ENCODE assay signal across 8 mouse cellular contexts in genomic region chr11:97987551-97988526, GRCm38 (mm10). TPM values are rescaled to one million over a fixed set of nuclear protein-coding genes. Genes with fewer than 3 reads are reported as not detected.
DNase-seq lines count a peak whose midpoint lies in the region; ATAC-seq and TF ChIP-seq lines count a peak whose summit lies in the region.

No protein-coding gene starts in this region.

- peak overlapping the region; percentile 53; the same call in 1 of the 2 replicates for H3K4me2 ChIP-seq in CH12.LX (ENCODE audit: insufficient read depth, low read depth, poor library complexity, severe bottlenecking)
- H3K4me2 ChIP-seq in forebrain, embryonic 12.5 days = peak overlapping the region; percentile 60
- peak overlapping the region; percentile 96 for H3K4me2 ChIP-seq in heart, postnatal 0 days (ENCODE audit: low read depth, low read length)
- H3K4me2 ChIP-seq in liver, embryonic 16.5 days (ENCODE audit: low read depth, low read length) = peak overlapping the region; percentile 92
- peak overlapping the region; percentile 81 for H3K4me2 ChIP-seq in neural tube, embryonic 13.5 days

- peak; percentile 50 to 99 for TF ChIP-seq CTCF in CH12.LX (conservative IDR thresholded peaks at IDR 0.05 in 1 of 2, IDR thresholded peaks at IDR 0.05 in 1 of 2; ENCODE audit: low read depth in 2 of 2, low read length in 2 of 2)
- TF ChIP-seq CTCF in heart, postnatal 0 days (IDR thresholded peaks at IDR 0.05; ENCODE audit: low read depth) = peak; percentile 95
- TF ChIP-seq CTCF in testis, adult 2 months (IDR thresholded peaks at IDR 0.05; ENCODE audit: control insufficient read depth, insufficient read depth, insufficient replicate concordance, low read depth, low read length) = peak; percentile 66; the same call in 1 of the 2 replicates

- TF ChIP-seq EP300 in CH12.LX (IDR thresholded peaks at IDR 0.05; ENCODE audit: low read length) = no peak
- no peak for TF ChIP-seq EP300 in heart, postnatal 0 days (IDR thresholded peaks at IDR 0.05; ENCODE audit: low read depth)

- TF ChIP-seq RAD21 in CH12.LX (IDR thresholded peaks at IDR 0.05; ENCODE audit: low read depth, low read length) = no peak; the same call in none of the 2 replicates

- H3K27ac ChIP-seq in CH12.LX (ENCODE audit: insufficient read depth, low read depth) = peak overlapping the region; percentile 73
- peak overlapping the region; percentile 90 for H3K27ac ChIP-seq in forebrain, embryonic 12.5 days
- H3K27ac ChIP-seq in heart, postnatal 0 days (ENCODE audit: low read depth) = peak overlapping the region; percentile 88
- H3K27ac ChIP-seq in liver, embryonic 16.5 days (ENCODE audit: low read length) = peak overlapping the region; percentile 90
- peak overlapping the region; percentile 89 for H3K27ac ChIP-seq in neural tube, embryonic 13.5 days (replicated peaks)
- H3K27ac ChIP-seq in testis, adult 2 months (ENCODE audit: control insufficient read depth, insufficient read depth, low read depth, low read length) = peak overlapping the region; percentile 92

- in situ Hi-C loops in CH12.LX (cut with MboI; ENCODE audit: low pct_ligation_motif_present, low pct_unique_long_range_greater_than_20kb, low sequenced_read_pairs) = loop anchor here (5.0 kb wide), 2 partner anchors 91 to 191 kb away; partner anchors contain the start of gene Lasp1

- under 1% methylated on average over 42 of the region's 42 CpGs for WGBS in forebrain, embryonic 12.5 days
- under 1% methylated on average over 42 of the region's 42 CpGs for WGBS in heart, postnatal 0 days
- WGBS in liver, embryonic 16.5 days (ENCODE audit: insufficient replicate concordance) = under 1% methylated on average over 42 of the region's 42 CpGs
- WGBS in neural tube, embryonic 13.5 days = under 1% methylated on average over 42 of the region's 42 CpGs

- H3K9me3 ChIP-seq in CH12.LX (replicated peaks; ENCODE audit: low read length) = no peaks in the 10 kb centered on the region
- H3K9me3 ChIP-seq in forebrain, embryonic 12.5 days = no peaks in the 10 kb centered on the region
- no peaks in the 10 kb centered on the region for H3K9me3 ChIP-seq in heart, postnatal 0 days (replicated peaks; ENCODE audit: control insufficient read depth, low read length)
- H3K9me3 ChIP-seq in liver, embryonic 16.5 days (replicated peaks; ENCODE audit: control insufficient read depth, low read length) = no peaks in the 10 kb centered on the region
- no peaks in the 10 kb centered on the region for H3K9me3 ChIP-seq in neural tube, embryonic 13.5 days

- H3K79me2 ChIP-seq in CH12.LX (replicated peaks; ENCODE audit: control insufficient read depth, extremely low read depth, insufficient read depth, poor library complexity, severe bottlenecking) = no peaks in the 10 kb centered on the region

- peak; percentile 66; the same call in 1 of the 2 replicates for TF ChIP-seq POLR2A in CH12.LX (IDR thresholded peaks at IDR 0.05; ENCODE audit: low read depth, low read length)
- peak; percentile 46; the same call in 1 of the 2 replicates for TF ChIP-seq POLR2A in testis, adult 2 months (IDR thresholded peaks at IDR 0.05; ENCODE audit: control insufficient read depth, low read depth, low read length)

- dilution Hi-C loops in CH12.LX (cut with MboI; ENCODE audit: extremely low pct_ligation_motif_present, extremely low pct_unique_long_range_greater_than_20kb, low sequenced_read_pairs) = no loop called here

- peak; percentile 74 for ATAC-seq in forebrain, embryonic 12.5 days (ENCODE audit: low FRiP score)
- peak; percentile 82 for ATAC-seq in heart, postnatal 0 days (ENCODE audit: insufficient read depth, low read depth)
- peak; percentile 76 for ATAC-seq in liver, embryonic 16.5 days (ENCODE audit: low read depth)
- ATAC-seq in neural tube, embryonic 13.5 days (ENCODE audit: low read depth) = peak; percentile 91

- peaks cover 0 to 45% of the 10 kb centered on the region in 2 experiments; a peak in 2 of 4 replicates for H3K4me1 ChIP-seq in CH12.LX (ENCODE audit: control insufficient read depth in 1 of 2, insufficient read depth in 2 of 2)
- peaks cover 27% of the 10 kb centered on the region for H3K4me1 ChIP-seq in forebrain, embryonic 12.5 days
- 0 out of 2 replicates have a peak, but pooled peaks cover 15% of the 10 kb centered on the region for H3K4me1 ChIP-seq in heart, postnatal 0 days (ENCODE audit: control insufficient read depth, insufficient read depth)
- H3K4me1 ChIP-seq in liver, embryonic 16.5 days (ENCODE audit: control insufficient read depth, low read depth, low read length) = peaks cover 29% of the 10 kb centered on the region
- peaks cover 30% of the 10 kb centered on the region for H3K4me1 ChIP-seq in neural tube, embryonic 13.5 days (replicated peaks)
- peaks cover 24% of the 10 kb centered on the region for H3K4me1 ChIP-seq in testis, adult 2 months (ENCODE audit: control insufficient read depth, insufficient read depth, low read length)

- H3K36me3 ChIP-seq in CH12.LX (replicated peaks in 1 of 2; ENCODE audit: control insufficient read depth in 1 of 2, insufficient read depth in 1 of 2, low read length in 1 of 2) = peaks cover 4 to 27% of the 10 kb centered on the region in 2 experiments
- H3K36me3 ChIP-seq in forebrain, embryonic 12.5 days (replicated peaks) = no peaks in the 10 kb centered on the region
- H3K36me3 ChIP-seq in heart, postnatal 0 days (replicated peaks; ENCODE audit: control insufficient read depth, insufficient read depth, low read length) = no peaks in the 10 kb centered on the region
- H3K36me3 ChIP-seq in liver, embryonic 16.5 days (ENCODE audit: control insufficient read depth, insufficient read depth) = no peaks in the 10 kb centered on the region
- H3K36me3 ChIP-seq in neural tube, embryonic 13.5 days = no peaks in the 10 kb centered on the region
- no peaks in the 10 kb centered on the region for H3K36me3 ChIP-seq in testis, adult 2 months (ENCODE audit: control insufficient read depth, insufficient read depth, low read length)

- DNase-seq in CH12.LX (ENCODE audit: extremely low read depth) = peak; percentile 98
- DNase-seq in c-Kit-positive CD71-positive TER-119-negative erythroid progenitor cells, embryonic 14.5 days (ENCODE audit: low read depth) = peak; percentile 93
- peak; percentile 87 for DNase-seq in heart, postnatal 0 days (ENCODE audit: low spot score)
- DNase-seq in kidney, postnatal 4 days = peak; percentile 96 to 98

- peak overlapping the region; percentile 76 for H3K9ac ChIP-seq in CH12.LX (ENCODE audit: insufficient read depth, low read depth)
- peak overlapping the region; percentile 73 for H3K9ac ChIP-seq in forebrain, embryonic 12.5 days
- H3K9ac ChIP-seq in heart, postnatal 0 days (replicated peaks; ENCODE audit: low read depth, low read length) = peak overlapping the region; percentile 73
- H3K9ac ChIP-seq in liver, embryonic 16.5 days (ENCODE audit: low read depth, low read length) = peak overlapping the region; percentile 83
- H3K9ac ChIP-seq in neural tube, embryonic 13.5 days = peak overlapping the region; percentile 79

- H3K4me3 ChIP-seq in CH12.LX (replicated peaks in 1 of 3; ENCODE audit: low read depth in 2 of 3, low read length in 2 of 3, poor library complexity in 1 of 3) = peak overlapping the region; percentile 67 to 84 (median 74)
- peak overlapping the region; percentile 88 for H3K4me3 ChIP-seq in forebrain, embryonic 12.5 days (replicated peaks)
- peak overlapping the region; percentile 71 for H3K4me3 ChIP-seq in heart, postnatal 0 days (ENCODE audit: low read depth, low read length)
- peak overlapping the region; percentile 87 for H3K4me3 ChIP-seq in liver, embryonic 16.5 days (ENCODE audit: low read depth, low read length)
- peak overlapping the region; percentile 71 for H3K4me3 ChIP-seq in neural tube, embryonic 13.5 days
- H3K4me3 ChIP-seq in testis, adult 2 months (ENCODE audit: control insufficient read depth, low read depth, low read length) = peak overlapping the region; percentile 92

- no peaks in the 10 kb centered on the region for H3K27me3 ChIP-seq in CH12.LX (replicated peaks)
- peaks cover 53% of the 10 kb centered on the region for H3K27me3 ChIP-seq in forebrain, embryonic 12.5 days
- peaks cover 22% of the 10 kb centered on the region for H3K27me3 ChIP-seq in heart, postnatal 0 days (ENCODE audit: control insufficient read depth, insufficient read depth, low read length)
- H3K27me3 ChIP-seq in liver, embryonic 16.5 days (ENCODE audit: control insufficient read depth, insufficient read depth, low read depth, low read length) = peaks cover 30% of the 10 kb centered on the region
- peaks cover 34% of the 10 kb centered on the region for H3K27me3 ChIP-seq in neural tube, embryonic 13.5 days
- H3K27me3 ChIP-seq in testis, adult 2 months (ENCODE audit: control insufficient read depth, insufficient read depth, low read length) = no peaks in the 10 kb centered on the region

RNA-seq across cellular contexts. Expression of gene Plxdc1, which starts 1.6 kb away (rescaled TPM):
- total RNA-seq in CH12.LX (2012; rRNA removed) (0.04 and 0.08 TPM in 2 replicates), CH12.LX (2014; rRNA removed) (not detected in 2 replicates)
- polyA plus RNA-seq in CH12.LX (2012; ENCODE audit: insufficient read length, low read depth) = 0.16 TPM in 1 of 2 replicates, not detected in the other
- polyA plus RNA-seq in forebrain, embryonic 12.5 days (2016; fragmentation: Nextera tagmentation; extraction: Ambion mirVana) = 0.22 and 0.33 TPM in 2 replicates
- 0.39 and 2.6 TPM in 2 replicates for total RNA-seq in heart, postnatal 0 days (2014; rRNA removed; ENCODE audit: low replicate concordance)
- polyA plus RNA-seq in heart, postnatal 0 days (2015; fragmentation: Nextera tagmentation; extraction: Ambion mirVana) = 2.1 TPM in 2 replicates
- polyA plus RNA-seq in liver, embryonic 16.5 days (2015; fragmentation: Nextera tagmentation; extraction: Ambion mirVana) = 0.65 and 1.2 TPM in 2 replicates
- 0.71 and 0.74 TPM in 2 replicates for polyA plus RNA-seq in neural tube, embryonic 13.5 days (2015; fragmentation: Nextera tagmentation; extraction: Ambion mirVana)
- 64.4 and 70.5 TPM in 2 replicates for polyA plus RNA-seq in testis, adult 2 months (2012; rRNA removed)

RNA-seq across cellular contexts. Expression of gene Arl5c, which starts 8.1 kb away (rescaled TPM):
- total RNA-seq in CH12.LX (2012; rRNA removed) = 28.2 and 28.5 TPM in 2 replicates
- 32.2 and 33.1 TPM in 2 replicates for total RNA-seq in CH12.LX (2014; rRNA removed)
- polyA plus RNA-seq in CH12.LX (2012; ENCODE audit: insufficient read length, low read depth) = 36.1 and 45.5 TPM in 2 replicates
- polyA plus RNA-seq in forebrain, embryonic 12.5 days (2016; fragmentation: Nextera tagmentation; extraction: Ambion mirVana) = 7.0 and 7.8 TPM in 2 replicates
- 4.3 TPM in 1 of 2 replicates, not detected in the other for total RNA-seq in heart, postnatal 0 days (2014; rRNA removed; ENCODE audit: low replicate concordance)
- polyA plus RNA-seq in heart, postnatal 0 days (2015; fragmentation: Nextera tagmentation; extraction: Ambion mirVana) = 2.9 TPM in 2 replicates
- polyA plus RNA-seq in liver, embryonic 16.5 days (2015; fragmentation: Nextera tagmentation; extraction: Ambion mirVana) = 7.4 and 8.3 TPM in 2 replicates
- polyA plus RNA-seq in neural tube, embryonic 13.5 days (2015; fragmentation: Nextera tagmentation; extraction: Ambion mirVana) = 5.9 and 8.4 TPM in 2 replicates
- polyA plus RNA-seq in testis, adult 2 months (2012; rRNA removed) = 0.20 and 0.44 TPM in 2 replicates

RNA-seq across cellular contexts. Expression of gene Cacnb1, which starts 35.0 kb away (rescaled TPM):
- total RNA-seq in CH12.LX (2012; rRNA removed) = 0.46 and 0.55 TPM in 2 replicates
- total RNA-seq in CH12.LX (2014; rRNA removed) = 0.12 TPM in 1 of 2 replicates, not detected in the other
- polyA plus RNA-seq in CH12.LX (2012; ENCODE audit: insufficient read length, low read depth) = 0.36 and 0.59 TPM in 2 replicates
- polyA plus RNA-seq in forebrain, embryonic 12.5 days (2016; fragmentation: Nextera tagmentation; extraction: Ambion mirVana) = 22.5 and 29.3 TPM in 2 replicates
- total RNA-seq in heart, postnatal 0 days (2014; rRNA removed; ENCODE audit: low replicate concordance) = 5.5 and 6.2 TPM in 2 replicates
- polyA plus RNA-seq in heart, postnatal 0 days (2015; fragmentation: Nextera tagmentation; extraction: Ambion mirVana) = 4.8 and 5.2 TPM in 2 replicates
- polyA plus RNA-seq in liver, embryonic 16.5 days (2015; fragmentation: Nextera tagmentation; extraction: Ambion mirVana) = 0.81 and 1.2 TPM in 2 replicates
- 50.0 and 52.1 TPM in 2 replicates for polyA plus RNA-seq in neural tube, embryonic 13.5 days (2015; fragmentation: Nextera tagmentation; extraction: Ambion mirVana)
- 76.7 and 79.4 TPM in 2 replicates for polyA plus RNA-seq in testis, adult 2 months (2012; rRNA removed)

RNA-seq across cellular contexts. Expression of gene Rpl19, which starts 38.7 kb away (rescaled TPM):
- total RNA-seq in CH12.LX (2012; rRNA removed) (5,182 and 5,259 TPM in 2 replicates), CH12.LX (2014; rRNA removed) (3,446 and 3,465 TPM in 2 replicates)
- polyA plus RNA-seq in CH12.LX (2012; ENCODE audit: insufficient read length, low read depth) = 2,949 and 3,228 TPM in 2 replicates
- 737 and 747 TPM in 2 replicates for polyA plus RNA-seq in forebrain, embryonic 12.5 days (2016; fragmentation: Nextera tagmentation; extraction: Ambion mirVana)
- 604 and 622 TPM in 2 replicates for total RNA-seq in heart, postnatal 0 days (2014; rRNA removed; ENCODE audit: low replicate concordance)
- 588 TPM in 2 replicates for polyA plus RNA-seq in heart, postnatal 0 days (2015; fragmentation: Nextera tagmentation; extraction: Ambion mirVana)
- polyA plus RNA-seq in liver, embryonic 16.5 days (2015; fragmentation: Nextera tagmentation; extraction: Ambion mirVana) = 478 and 526 TPM in 2 replicates
- polyA plus RNA-seq in neural tube, embryonic 13.5 days (2015; fragmentation: Nextera tagmentation; extraction: Ambion mirVana) = 660 and 722 TPM in 2 replicates
- polyA plus RNA-seq in testis, adult 2 months (2012; rRNA removed) = 236 and 267 TPM in 2 replicates

Comparison
In these comparisons a context has a peak if more than half of its experiments do, and no peak if none do; other contexts are left out.
1. Peak in every context shown above with its lines: DNase-seq, ATAC-seq, H3K4me3 ChIP-seq and H3K27ac ChIP-seq.
2. RNA of gene Plxdc1, which starts 1.6 kb away (polyA plus RNA-seq): 64.4 to 70.5 TPM in testis, adult 2 months; 2.1 TPM in heart, postnatal 0 days, 0.65 to 1.2 TPM in liver, embryonic 16.5 days, 0.71 to 0.74 TPM in neural tube, embryonic 13.5 days, 0.22 to 0.33 TPM in forebrain, embryonic 12.5 days and 0.16 TPM in CH12.LX; every median in the first group is over 10 times any median in the second.